Mouse (Mus musculus) layer of hippocampus, adult 11-12 months (tissue): ENCODE measurements at regions not wholly inside any gene's neighbourhood (a gene's known extent, or its start where the extent isn't known, plus 50 kb on each side); places are given as distances from the start of the nearest gene placed in this dataset.
"Not testable (repeated sequence)": the region's sequence is repeated elsewhere in the genome, so short reads cannot be mapped to it uniquely, and the experiment has no call there.

Source experiments
- DNase-seq: peaks from one replicate; pipeline ENCODE4 v3.0.0; 2022; ENCODE audit warnings: low spot score

GRCm38 (mm10) chr8:88903094-88903493 lies 140.9 kb downstream of the Sall1 start:
- DNase-seq, result no peak

GRCm38 (mm10) chr8:88883751-88884390 lies 160.1 kb downstream of the Sall1 start:
- DNase-seq, result no peak

DNA sequence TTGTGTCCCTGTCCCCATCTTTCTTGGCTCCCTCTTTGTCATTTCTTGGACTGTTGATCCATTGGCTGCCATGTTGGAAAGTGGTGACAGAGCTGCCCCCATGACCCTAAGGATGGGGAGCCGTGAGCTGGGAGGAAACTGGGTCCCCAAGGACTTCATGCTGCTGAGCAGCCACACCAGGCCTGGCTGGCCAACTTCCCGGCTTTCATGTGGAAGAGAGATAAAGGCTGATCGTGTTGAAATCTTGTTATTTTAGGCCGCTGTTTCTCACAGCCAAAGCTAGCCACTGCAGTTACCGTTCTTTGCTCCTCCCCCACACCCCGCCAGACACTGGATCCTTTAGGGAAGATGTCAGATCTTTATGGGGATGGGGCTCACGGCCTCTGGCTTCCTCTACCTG lies 164.1 kb downstream of the Sall1 start:
- DNase-seq, result no peak

DNA sequence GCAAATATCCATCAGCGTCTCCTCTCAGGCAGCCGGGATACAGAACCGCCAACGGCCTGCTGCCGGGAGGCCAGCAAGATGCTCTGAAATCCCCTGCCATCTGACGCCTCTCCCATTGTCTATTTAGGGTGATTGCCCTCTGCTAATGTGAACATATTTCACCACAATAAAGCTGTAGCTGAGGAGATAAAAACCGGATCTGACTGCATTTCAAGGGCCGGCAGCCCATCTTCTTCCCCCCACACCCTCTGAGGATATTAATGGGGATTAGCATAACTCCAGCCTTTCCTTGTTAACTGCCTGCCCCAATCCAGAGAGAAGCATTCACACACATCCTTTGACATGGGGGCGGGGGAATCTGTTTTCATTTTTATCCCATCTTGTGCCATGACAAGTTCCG lies 166.0 kb downstream of the Sall1 start:
- no peak for DNase-seq

GRCm38 (mm10) chr8:88862846-88863455 lies 166.1 kb downstream of the Cyld start:
- no peak for DNase-seq

DNA sequence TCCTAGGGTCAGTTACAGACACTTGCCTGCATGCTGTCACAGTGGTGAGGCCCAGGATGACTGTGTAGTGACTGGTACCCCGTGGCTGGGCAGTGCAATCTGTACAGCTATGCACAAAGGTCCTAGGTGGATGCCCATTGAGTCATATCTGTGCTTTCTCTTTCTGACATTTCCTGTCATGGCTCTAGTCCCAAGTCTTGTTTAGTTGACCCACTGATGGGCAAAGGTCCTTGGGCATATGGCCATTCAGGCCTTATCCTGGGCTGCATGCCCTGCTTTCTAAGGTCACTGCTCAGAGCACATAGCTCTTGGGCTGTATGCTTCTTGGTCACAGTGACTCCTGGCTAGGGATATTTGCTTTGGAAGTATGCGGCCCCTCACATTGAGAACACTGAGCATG lies 160.4 kb downstream of the Cyld start:
- DNase-seq, result no peak

- no peak for DNase-seq
These were observed 156.4 kb downstream of the Cyld start for GRCm38 (mm10) chr8:88853200-88853599.

- no peak for DNase-seq
These were observed 149.1 kb downstream of the Cyld start for GRCm38 (mm10) chr8:88845916-88846315.

GRCm38 (mm10) chr8:88844370-88844769 lies 147.5 kb downstream of the Cyld start:
- peak; percentile 37 for DNase-seq

DNA sequence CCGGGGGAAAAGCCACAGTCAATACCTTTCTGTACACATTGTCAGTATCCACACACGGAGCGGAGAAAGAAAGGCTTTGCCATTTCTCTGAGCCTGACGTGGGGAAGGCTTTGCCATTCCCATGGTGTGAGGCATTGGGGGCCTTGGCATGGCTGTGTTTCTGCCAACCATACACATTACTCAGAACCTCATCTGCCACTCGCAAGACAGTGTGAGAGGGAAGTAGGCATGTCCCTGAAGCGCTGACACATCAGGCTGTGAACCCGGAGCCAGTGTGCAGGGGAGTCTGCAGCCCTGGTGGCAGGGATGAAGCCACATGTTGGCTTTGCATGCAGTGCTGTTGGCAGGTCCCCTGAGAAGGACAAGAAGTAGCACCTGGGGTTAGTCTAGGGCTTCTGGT lies 145.6 kb downstream of the Cyld start:
- no peak for DNase-seq

GRCm38 (mm10) chr8:88840096-88840495 lies 143.3 kb downstream of the Cyld start:
- no peak for DNase-seq

DNA sequence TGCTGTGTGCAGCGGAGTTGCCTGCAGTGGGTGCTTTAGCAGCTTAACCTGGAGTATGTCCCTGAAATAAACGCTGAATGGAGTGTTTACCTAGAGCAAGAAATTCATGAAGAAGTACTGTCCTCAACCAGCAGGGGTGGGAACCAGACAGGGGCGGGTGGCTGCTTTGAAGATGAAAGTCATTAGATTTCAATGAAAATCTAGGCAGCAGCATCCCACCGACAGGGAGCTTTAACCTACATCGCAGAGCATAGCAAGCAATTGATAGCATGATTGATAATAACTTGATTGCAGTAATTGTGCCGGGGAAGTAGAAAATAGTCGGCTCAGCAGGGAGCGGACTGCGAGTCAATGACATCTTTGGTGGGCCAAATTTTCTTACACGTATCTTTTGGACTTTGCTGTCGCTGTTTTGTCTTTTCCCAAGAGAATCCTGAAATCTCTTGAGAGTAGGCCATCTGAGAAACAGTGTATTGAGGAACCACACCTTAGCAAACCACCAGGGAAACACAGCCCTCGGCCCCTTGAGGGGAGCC lies 139.0 kb downstream of the Cyld start:
- no peak for DNase-seq

DNA sequence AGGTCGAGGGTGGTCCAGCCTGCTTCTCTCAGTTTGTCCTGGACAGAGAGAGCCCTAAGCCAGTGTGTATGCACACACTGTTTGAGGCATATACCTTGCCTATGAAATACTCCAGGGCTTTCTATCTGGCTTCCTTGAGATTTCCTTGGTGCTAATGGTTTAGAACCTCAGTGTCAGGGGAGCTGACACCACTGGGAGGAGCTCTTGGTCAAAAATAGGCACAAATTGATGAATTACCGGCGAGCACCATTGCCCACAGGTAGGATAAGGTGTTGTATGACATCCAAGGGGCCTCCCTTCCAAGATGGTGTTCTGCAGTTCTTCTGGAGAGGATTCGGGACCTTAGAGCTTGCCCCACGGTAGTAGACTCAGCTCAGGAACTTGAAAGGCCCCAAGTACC lies 129.0 kb downstream of the Cyld start:
- no peak for DNase-seq

DNA sequence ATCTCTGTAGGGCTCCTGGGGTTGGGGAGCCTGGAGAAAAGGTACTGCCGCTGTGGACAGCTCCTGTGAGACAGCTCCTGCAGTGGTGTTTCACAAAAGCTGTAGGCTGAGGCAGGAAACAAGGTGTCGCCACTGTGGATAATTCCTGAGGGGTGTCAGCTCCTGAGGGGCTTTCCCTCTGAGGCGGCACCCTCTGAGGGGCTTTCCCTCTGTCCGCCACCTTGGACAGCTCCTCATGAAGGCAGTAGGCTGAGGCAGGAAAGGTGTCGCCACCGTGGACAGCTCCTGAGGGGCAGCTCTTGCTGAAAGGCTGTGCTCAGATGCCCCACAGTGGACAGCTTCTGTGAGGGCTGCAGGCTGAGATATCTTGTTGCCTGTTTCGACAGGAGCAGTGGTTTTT lies 127.1 kb downstream of the Cyld start:
- no peak for DNase-seq

- DNase-seq, result no peak
These were observed 123.5 kb downstream of the Cyld start for GRCm38 (mm10) chr8:88820275-88820850.

DNA sequence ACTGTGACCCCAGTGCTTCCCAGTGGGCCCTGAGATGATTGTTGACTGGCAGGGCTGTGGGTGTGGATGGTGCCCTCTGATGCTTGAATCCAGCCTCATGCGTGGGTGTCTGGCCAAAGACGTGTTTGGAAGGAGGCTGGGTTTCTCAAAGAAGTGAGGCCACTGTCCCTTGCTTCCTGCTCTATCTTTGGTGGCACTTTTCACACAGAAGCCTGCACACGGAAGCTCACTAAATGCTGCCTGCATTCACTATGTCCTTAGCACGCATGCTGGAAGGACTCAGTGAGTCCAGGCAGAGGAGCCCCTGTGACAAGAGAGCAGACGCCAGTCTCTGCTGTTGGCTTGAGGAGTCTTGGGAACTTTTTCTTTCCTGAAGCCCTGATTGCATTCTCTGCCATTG lies 119.6 kb downstream of the Cyld start:
- no peak for DNase-seq

GRCm38 (mm10) chr8:88814246-88814645 lies 117.4 kb downstream of the Cyld start:
- no peak for DNase-seq

GRCm38 (mm10) chr8:88812901-88813676 lies 116.3 kb downstream of the Cyld start:
- no peak for DNase-seq

- not testable (repeated sequence) for DNase-seq
These were observed 110.0 kb downstream of the Cyld start for GRCm38 (mm10) chr8:88806851-88807250.
